In genomic region chrX:99358784-99359183, GRCm38 (mm10) we compare ENCODE assay signal across 8 mouse cellular contexts.
DNase-seq lines count a peak whose midpoint lies in the region.

No protein-coding gene starts in this region.

- intact Hi-C loops in heart, postnatal 25 days (cut with DNase I): loop anchor here (1.0 to 5.0 kb wide), 4 partner anchors 66 to 223 kb away; no protein-coding TSS in a partner anchor
- intact Hi-C loops in heart, postnatal 14 days (cut with DNase I): loop anchor here (1.0 to 5.0 kb wide), 2 partner anchors 66 to 223 kb away; no protein-coding TSS in a partner anchor

- DNase-seq in heart, adult 11 months: peak; percentile 86
- no peak for DNase-seq in heart, postnatal 25 days (ENCODE audit: low spot score)
- DNase-seq in adrenal gland, postnatal 10 days: peak; percentile 47
- DNase-seq in heart, postnatal 14 days: peak; percentile 33 to 47
- peak; percentile 37 to 68 for DNase-seq in lung, adult 18-20 months
- DNase-seq in cerebellum, postnatal 36 days: no peak
- no peak for DNase-seq in frontal cortex, adult 2 months (ENCODE audit: extremely low spot score in 1 of 2, low spot score in 1 of 2)
- no peak for DNase-seq in spleen, postnatal 10 days (ENCODE audit: low spot score in 2 of 2)

Comparison
In these comparisons a context has a peak if more than half of its experiments do, and no peak if none do; other contexts are left out.
1. DNase-seq: peak in heart, adult 11 months (single experiment), adrenal gland, postnatal 10 days (single experiment), heart, postnatal 14 days (2 of 2) and lung, adult 18-20 months (2 of 2); none in heart, postnatal 25 days (single experiment), cerebellum, postnatal 36 days (0 of 2), frontal cortex, adult 2 months (0 of 2) and spleen, postnatal 10 days (0 of 2).